Mouse (Mus musculus): Measurements from ENCODE around the gene Lgr5.

The Lgr5 gene

GRCm38 (mm10) chr10:115587301-115587969, at the start of gene Lgr5:
Lgr5 (minus strand) TSS chr10:115587780.
- DNase-seq (ENCODE audit: low spot score), result peak; percentile 65

GRCm38 (mm10) chr10:115626678-115627077, 39.1 kb upstream of the Lgr5 start:
- DNase-seq (ENCODE audit: low spot score), result no peak

- no peak for DNase-seq (ENCODE audit: low spot score)
Measured at GRCm38 (mm10) chr10:115624957-115625356, 37.4 kb upstream of the Lgr5 start.

- DNase-seq (ENCODE audit: low spot score), result no peak
Measured at GRCm38 (mm10) chr10:115623956-115624671, 36.5 kb upstream of the Lgr5 start.

- no peak for DNase-seq (ENCODE audit: low spot score)
Measured at GRCm38 (mm10) chr10:115623481-115623880, 35.9 kb upstream of the Lgr5 start.

- DNase-seq (ENCODE audit: low spot score), result no peak
Measured at GRCm38 (mm10) chr10:115618288-115618856, 30.8 kb upstream of the Lgr5 start.

- no peak for DNase-seq (ENCODE audit: low spot score)
Measured at GRCm38 (mm10) chr10:115617456-115618287, 30.1 kb upstream of the Lgr5 start.

- DNase-seq (ENCODE audit: low spot score), result no peak
Measured at GRCm38 (mm10) chr10:115595748-115596147, 8.2 kb upstream of the Lgr5 start.

GRCm38 (mm10) chr10:115593651-115594050, 6.1 kb upstream of the Lgr5 start:
- no peak for DNase-seq (ENCODE audit: low spot score)

GRCm38 (mm10) chr10:115593221-115593620, 5.6 kb upstream of the Lgr5 start:
- no peak for DNase-seq (ENCODE audit: low spot score)

GRCm38 (mm10) chr10:115587979-115588378, 399 bp upstream of the Lgr5 start:
- DNase-seq (ENCODE audit: low spot score), result no peak

GRCm38 (mm10) chr10:115586246-115587231, 1.0 kb downstream of the Lgr5 start:
- peak; percentile 18 for DNase-seq (ENCODE audit: low spot score)

- DNase-seq (ENCODE audit: low spot score), result no peak
Measured at GRCm38 (mm10) chr10:115585491-115586245, 1.9 kb downstream of the Lgr5 start.

- DNase-seq (ENCODE audit: low spot score), result no peak
Measured at GRCm38 (mm10) chr10:115584656-115585055, 2.9 kb downstream of the Lgr5 start.

- no peak for DNase-seq (ENCODE audit: low spot score)
Measured at GRCm38 (mm10) chr10:115583071-115583470, 4.5 kb downstream of the Lgr5 start.

GRCm38 (mm10) chr10:115581971-115582370, 5.6 kb downstream of the Lgr5 start:
- no peak for DNase-seq (ENCODE audit: low spot score)

- DNase-seq (ENCODE audit: low spot score), result peak; percentile 14
Measured at GRCm38 (mm10) chr10:115579494-115579893, 8.1 kb downstream of the Lgr5 start.

GRCm38 (mm10) chr10:115579076-115579475, 8.5 kb downstream of the Lgr5 start:
- no peak for DNase-seq (ENCODE audit: low spot score)

GRCm38 (mm10) chr10:115571734-115572440, 15.7 kb downstream of the Lgr5 start:
- no peak for DNase-seq (ENCODE audit: low spot score)

GRCm38 (mm10) chr10:115571317-115571716, 16.3 kb downstream of the Lgr5 start:
- no peak for DNase-seq (ENCODE audit: low spot score)

All from ovary, postnatal 36 days (tissue).